Mouse (Mus musculus): ENCODE data around the gene Rgs3. TPM values are rescaled to one million over a fixed set of nuclear protein-coding genes. Genes with fewer than 3 reads are reported as not detected.

Rgs3 gene
- polyA plus RNA-seq, 1 experiment from 2014 or later, result 6.6 TPM

- Histone ChIP-seq H3K9ac (replicated peaks) (no peak overlapping the region), H3K9me3 (ENCODE audit: low read length) (no peaks in the 10 kb centered on the region), H3K4me2 (ENCODE audit: low read depth, low read length) (no peak overlapping the region), H3K27me3 (ENCODE audit: insufficient read depth, low read length) (no peaks in the 10 kb centered on the region), H3K27ac (ENCODE audit: low read depth) (no peak overlapping the region), H3K4me1 (ENCODE audit: insufficient read depth) (no peaks in the 10 kb centered on the region), H3K36me3 (replicated peaks; ENCODE audit: insufficient read depth, low read length) (no peaks in the 10 kb centered on the region), H3K4me3 (ENCODE audit: low read depth, low read length) (no peak overlapping the region)
- no peak for TF ChIP-seq EP300 (IDR thresholded peaks at IDR 0.05; ENCODE audit: low read depth)
- no peak for TF ChIP-seq CTCF (IDR thresholded peaks at IDR 0.05; ENCODE audit: low read depth)
- no peak for ATAC-seq
- DNase-seq, result no peak
- 67% methylated on average over 16 of the region's 16 CpGs for WGBS (ENCODE audit: insufficient replicate concordance)
Measured at GRCm38 (mm10) chr4:62610142-62610675, 50.6 kb downstream of the Rgs3 start.

GRCm38 (mm10) chr4:62612601-62613501, 53.2 kb downstream of the Rgs3 start:
- Histone ChIP-seq H3K9ac (replicated peaks) (no peak overlapping the region), H3K4me3 (ENCODE audit: low read depth, low read length) (no peak overlapping the region), H3K4me2 (ENCODE audit: low read depth, low read length) (no peak overlapping the region), H3K27me3 (ENCODE audit: insufficient read depth, low read length) (no peaks in the 10 kb centered on the region), H3K27ac (ENCODE audit: low read depth) (no peak overlapping the region), H3K36me3 (replicated peaks; ENCODE audit: insufficient read depth, low read length) (no peaks in the 10 kb centered on the region), H3K4me1 (ENCODE audit: insufficient read depth) (no peaks in the 10 kb centered on the region), H3K9me3 (ENCODE audit: low read length) (no peaks in the 10 kb centered on the region)
- 67% methylated on average over 22 of the region's 22 CpGs for WGBS (ENCODE audit: insufficient replicate concordance)
- no peak for ATAC-seq
- no peak for DNase-seq
- no peak for TF ChIP-seq EP300 (IDR thresholded peaks at IDR 0.05; ENCODE audit: low read depth)
- TF ChIP-seq CTCF (IDR thresholded peaks at IDR 0.05; ENCODE audit: low read depth), result no peak

- Histone ChIP-seq H3K4me2 (ENCODE audit: low read depth, low read length) (no peak overlapping the region), H3K9me3 (ENCODE audit: low read length) (no peaks in the 10 kb centered on the region), H3K4me1 (ENCODE audit: insufficient read depth) (no peaks in the 10 kb centered on the region), H3K36me3 (replicated peaks; ENCODE audit: insufficient read depth, low read length) (no peaks in the 10 kb centered on the region), H3K4me3 (ENCODE audit: low read depth, low read length) (no peak overlapping the region), H3K9ac (replicated peaks) (no peak overlapping the region), H3K27me3 (ENCODE audit: insufficient read depth, low read length) (no peaks in the 10 kb centered on the region), H3K27ac (ENCODE audit: low read depth) (no peak overlapping the region)
- DNase-seq (no peak), ATAC-seq (no peak)
- 67% methylated on average over 13 of the region's 13 CpGs for WGBS (ENCODE audit: insufficient replicate concordance)
- TF ChIP-seq CTCF (IDR thresholded peaks at IDR 0.05; ENCODE audit: low read depth) (peak; percentile 28), EP300 (IDR thresholded peaks at IDR 0.05; ENCODE audit: low read depth) (no peak)
Measured at GRCm38 (mm10) chr4:62613646-62614365, 54.2 kb downstream of the Rgs3 start.

- H3K27ac ChIP-seq (ENCODE audit: low read depth), result no peak overlapping the region
- no peak for DNase-seq
Measured at GRCm38 (mm10) chr4:62617856-62618440, 58.3 kb downstream of the Rgs3 start.

GRCm38 (mm10) chr4:62619232-62619964, 59.8 kb downstream of the Rgs3 start:
- TF ChIP-seq EP300 (IDR thresholded peaks at IDR 0.05; ENCODE audit: low read depth) (no peak), CTCF (IDR thresholded peaks at IDR 0.05; ENCODE audit: low read depth) (no peak)
- DNase-seq, result peak; percentile 40
- no peaks in the 10 kb centered on the region for H3K4me1 ChIP-seq (ENCODE audit: insufficient read depth)
- no peak overlapping the region for H3K4me3 ChIP-seq (ENCODE audit: low read depth, low read length)
- no peaks in the 10 kb centered on the region for H3K36me3 ChIP-seq (replicated peaks; ENCODE audit: insufficient read depth, low read length)
- peak overlapping the region; percentile 44 for H3K27ac ChIP-seq (ENCODE audit: low read depth)
- whole genome bisulfite sequencing (ENCODE audit: insufficient replicate concordance), result 48% methylated on average over 16 of the region's 16 CpGs
- no peaks in the 10 kb centered on the region for H3K27me3 ChIP-seq (ENCODE audit: insufficient read depth, low read length)
- no peak overlapping the region for H3K4me2 ChIP-seq (ENCODE audit: low read depth, low read length)
- H3K9me3 ChIP-seq (ENCODE audit: low read length), result no peaks in the 10 kb centered on the region
- peak; percentile 77 for ATAC-seq
- H3K9ac ChIP-seq (replicated peaks), result no peak overlapping the region

More at GRCm38 (mm10) chr4:62617856-62618440, 58.3 kb downstream of the Rgs3 start:
- no peak overlapping the region for H3K9ac ChIP-seq (replicated peaks)
- no peaks in the 10 kb centered on the region for H3K27me3 ChIP-seq (ENCODE audit: insufficient read depth, low read length)
- no peak for TF ChIP-seq EP300 (IDR thresholded peaks at IDR 0.05; ENCODE audit: low read depth)
- TF ChIP-seq CTCF (IDR thresholded peaks at IDR 0.05; ENCODE audit: low read depth), result no peak
- 64% methylated on average over 9 of the region's 9 CpGs for WGBS (ENCODE audit: insufficient replicate concordance)
- H3K36me3 ChIP-seq (replicated peaks; ENCODE audit: insufficient read depth, low read length), result no peaks in the 10 kb centered on the region
- no peaks in the 10 kb centered on the region for H3K9me3 ChIP-seq (ENCODE audit: low read length)
- H3K4me3 ChIP-seq (ENCODE audit: low read depth, low read length), result no peak overlapping the region
- H3K4me2 ChIP-seq (ENCODE audit: low read depth, low read length), result no peak overlapping the region
- no peaks in the 10 kb centered on the region for H3K4me1 ChIP-seq (ENCODE audit: insufficient read depth)
- no peak for ATAC-seq

All from liver, postnatal 0 days (tissue).